Mouse (Mus musculus): ENCODE data around the gene Grip1. TPM values are rescaled to one million over a fixed set of nuclear protein-coding genes. Genes with fewer than 3 reads are reported as not detected.

Grip1 gene
- polyA plus RNA-seq, 1 experiment from 2014 or later = 5.9 TPM

DNA sequence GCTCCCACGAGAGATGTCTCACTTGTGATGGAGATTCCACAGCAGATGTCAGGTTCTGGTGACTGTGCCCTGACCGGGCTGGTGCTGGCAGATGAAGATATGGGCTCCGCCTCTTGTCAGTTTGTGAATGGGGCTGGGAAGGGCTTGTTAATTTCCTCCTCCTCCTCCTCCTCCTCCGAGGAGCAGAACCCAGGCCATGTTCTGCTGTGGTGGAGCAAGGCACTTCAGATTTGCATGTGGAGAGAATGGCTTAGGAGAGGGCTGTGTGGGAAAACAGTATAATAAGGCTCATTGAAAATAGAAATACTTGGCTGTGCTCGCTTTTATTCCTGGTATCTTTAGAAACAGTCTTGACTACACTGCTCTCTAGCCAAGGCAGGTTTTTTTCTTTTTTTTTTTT is 364.8 kb downstream of the Grip1 start:
- Histone ChIP-seq H3K27ac (replicated peaks; ENCODE audit: low read depth, low read length) (no peak overlapping the region), H3K27me3 (ENCODE audit: control insufficient read depth, insufficient read depth, low read length) (no peaks in the 10 kb centered on the region), H3K4me1 (ENCODE audit: control insufficient read depth, insufficient read depth, low read length) (no peaks in the 10 kb centered on the region), H3K36me3 (replicated peaks; ENCODE audit: control insufficient read depth, insufficient read depth, low read depth, low read length) (no peaks in the 10 kb centered on the region), H3K4me3 (ENCODE audit: low read depth, low read length) (no peak overlapping the region), H3K4me2 (ENCODE audit: low read depth, low read length) (no peak overlapping the region), H3K9me3 (replicated peaks; ENCODE audit: control insufficient read depth, low read length) (no peaks in the 10 kb centered on the region), H3K9ac (replicated peaks; ENCODE audit: low read length) (no peak overlapping the region)
- ATAC-seq (replicated peaks; ENCODE audit: insufficient number of reproducible peaks, low FRiP score, low TSS enrichment, low read depth) = peak; percentile 46; the same call in 1 of the 2 replicates
- no peak for DNase-seq (ENCODE audit: low spot score)
- WGBS = 49% methylated on average over 5 of the region's 5 CpGs

DNA sequence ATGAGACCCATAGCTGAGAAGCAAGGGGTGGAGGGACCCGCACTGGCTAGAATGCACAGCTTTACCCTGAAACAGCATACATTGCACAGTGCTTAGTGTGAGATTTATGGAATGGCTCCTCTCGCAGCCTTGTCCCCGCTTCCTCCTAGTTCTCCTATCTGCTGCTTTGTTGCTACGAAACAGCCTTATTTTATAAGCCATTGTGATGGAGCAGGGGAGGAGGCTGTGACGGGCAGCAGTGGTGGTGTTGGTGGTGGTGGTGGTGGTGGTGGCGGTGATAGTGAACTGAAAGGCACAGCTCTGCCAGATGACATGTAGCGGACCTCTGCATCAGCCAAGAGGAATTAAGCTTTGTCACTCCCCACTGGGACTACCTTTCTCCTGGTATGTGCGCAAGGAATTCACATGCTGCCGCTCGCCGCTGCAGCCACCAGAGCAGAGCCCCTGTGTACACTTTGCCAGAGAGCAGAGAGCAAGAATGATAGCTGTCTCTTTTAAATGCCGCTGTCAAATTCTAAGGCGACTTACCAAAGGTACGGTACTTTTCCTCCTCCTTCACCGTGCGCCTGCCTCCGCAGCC is 365.6 kb downstream of the Grip1 start:
- Histone ChIP-seq H3K9ac (replicated peaks; ENCODE audit: low read length) (no peak overlapping the region; the same call in 1 of the 2 replicates), H3K36me3 (replicated peaks; ENCODE audit: control insufficient read depth, insufficient read depth, low read depth, low read length) (no peaks in the 10 kb centered on the region), H3K4me2 (ENCODE audit: low read depth, low read length) (peak overlapping the region; percentile 36), H3K27me3 (ENCODE audit: control insufficient read depth, insufficient read depth, low read length) (no peaks in the 10 kb centered on the region), H3K4me3 (ENCODE audit: low read depth, low read length) (no peak overlapping the region), H3K9me3 (replicated peaks; ENCODE audit: control insufficient read depth, low read length) (no peaks in the 10 kb centered on the region), H3K27ac (replicated peaks; ENCODE audit: low read depth, low read length) (no peak overlapping the region), H3K4me1 (ENCODE audit: control insufficient read depth, insufficient read depth, low read length) (no peaks in the 10 kb centered on the region)
- WGBS = 29% methylated on average over 17 of the region's 17 CpGs
- DNase-seq (ENCODE audit: low spot score) = peak; percentile 13
- 0 out of 2 replicates have a peak, but pooled peaks have one; percentile 49 for ATAC-seq (replicated peaks; ENCODE audit: insufficient number of reproducible peaks, low FRiP score, low TSS enrichment, low read depth)

DNA sequence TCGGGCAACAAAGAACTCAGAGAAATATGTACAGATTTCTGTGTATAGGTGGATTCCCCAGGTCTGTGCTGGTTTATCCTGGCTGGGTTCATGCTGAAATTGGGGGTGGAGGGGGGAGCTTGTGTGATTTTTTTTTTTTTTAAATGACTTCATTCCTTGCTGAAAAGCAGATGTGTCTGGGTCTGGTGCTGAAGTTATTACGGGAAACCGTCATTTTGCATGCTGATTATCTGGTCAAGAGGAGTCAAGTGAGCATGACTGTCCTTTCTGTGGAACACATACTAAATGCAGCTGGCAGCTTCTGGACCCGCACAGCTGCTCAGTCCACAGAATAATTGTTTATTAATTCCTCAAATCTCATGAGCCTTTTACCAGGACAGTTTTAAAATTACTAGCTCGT is 366.1 kb downstream of the Grip1 start:
- 28% methylated on average over 5 of the region's 5 CpGs for WGBS
- DNase-seq (ENCODE audit: low spot score) (peak; percentile 23), ATAC-seq (replicated peaks; ENCODE audit: insufficient number of reproducible peaks, low FRiP score, low TSS enrichment, low read depth) (no peak)
- no peak overlapping the region for H3K4me3 ChIP-seq (ENCODE audit: low read depth, low read length)
- no peaks in the 10 kb centered on the region for H3K4me1 ChIP-seq (ENCODE audit: control insufficient read depth, insufficient read depth, low read length)
- H3K4me2 ChIP-seq (ENCODE audit: low read depth, low read length) = peak overlapping the region; percentile 36
- H3K27ac ChIP-seq (replicated peaks; ENCODE audit: low read depth, low read length) = no peak overlapping the region
- H3K9me3 ChIP-seq (replicated peaks; ENCODE audit: control insufficient read depth, low read length) = no peaks in the 10 kb centered on the region
- no peak overlapping the region; the same call in 1 of the 2 replicates for H3K9ac ChIP-seq (replicated peaks; ENCODE audit: low read length)
- no peaks in the 10 kb centered on the region for H3K36me3 ChIP-seq (replicated peaks; ENCODE audit: control insufficient read depth, insufficient read depth, low read depth, low read length)
- H3K27me3 ChIP-seq (ENCODE audit: control insufficient read depth, insufficient read depth, low read length) = no peaks in the 10 kb centered on the region

DNA sequence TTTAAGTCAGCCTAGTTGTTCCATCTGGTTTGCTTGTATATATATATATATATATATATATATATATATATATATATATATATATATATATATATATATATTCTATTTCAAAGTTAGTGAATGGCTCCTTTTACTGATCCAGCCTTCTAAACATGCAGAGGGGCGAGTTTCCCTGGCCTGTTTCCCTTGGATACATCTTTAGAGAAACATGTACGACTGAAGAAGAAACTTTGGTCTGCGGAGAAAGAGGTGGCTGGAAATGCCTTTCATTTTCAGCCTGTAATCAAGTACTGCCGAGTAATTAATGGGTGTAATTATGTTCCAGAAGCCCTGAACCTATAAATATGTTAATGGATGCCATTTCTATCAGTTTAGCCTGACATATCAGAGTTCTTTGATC is 366.8 kb downstream of the Grip1 start:
- Histone ChIP-seq H3K4me2 (ENCODE audit: low read depth, low read length) (no peak overlapping the region), H3K9me3 (replicated peaks; ENCODE audit: control insufficient read depth, low read length) (no peaks in the 10 kb centered on the region), H3K9ac (replicated peaks; ENCODE audit: low read length) (no peak overlapping the region), H3K4me1 (ENCODE audit: control insufficient read depth, insufficient read depth, low read length) (no peaks in the 10 kb centered on the region), H3K4me3 (ENCODE audit: low read depth, low read length) (no peak overlapping the region), H3K36me3 (replicated peaks; ENCODE audit: control insufficient read depth, insufficient read depth, low read depth, low read length) (no peaks in the 10 kb centered on the region), H3K27ac (replicated peaks; ENCODE audit: low read depth, low read length) (no peak overlapping the region), H3K27me3 (ENCODE audit: control insufficient read depth, insufficient read depth, low read length) (no peaks in the 10 kb centered on the region)
- 52% methylated on average over 4 of the region's 4 CpGs for WGBS
- ATAC-seq (replicated peaks; ENCODE audit: insufficient number of reproducible peaks, low FRiP score, low TSS enrichment, low read depth) (no peak), DNase-seq (ENCODE audit: low spot score) (no peak)

DNA sequence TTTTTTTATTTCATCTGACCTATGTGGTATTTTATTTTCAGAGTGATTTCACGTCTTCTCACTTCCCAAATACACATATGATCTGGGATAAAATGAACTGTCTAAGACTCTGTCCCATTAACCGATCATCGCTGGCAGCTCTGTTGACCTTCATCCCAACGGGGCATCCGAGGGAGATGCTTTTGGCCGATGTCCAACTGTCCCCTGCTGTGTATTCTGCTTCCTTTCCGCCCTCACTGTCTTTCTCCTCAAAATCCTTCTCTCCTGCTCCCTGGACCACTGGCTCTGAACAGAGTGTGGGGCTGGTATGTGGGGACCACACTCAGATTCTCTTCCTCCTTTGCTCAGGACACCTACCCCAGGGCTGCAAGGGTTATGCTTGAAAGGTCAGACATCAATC is 370.1 kb downstream of the Grip1 start:
- H3K9me3 ChIP-seq (replicated peaks; ENCODE audit: control insufficient read depth, low read length) = no peaks in the 10 kb centered on the region
- no peaks in the 10 kb centered on the region for H3K36me3 ChIP-seq (replicated peaks; ENCODE audit: control insufficient read depth, insufficient read depth, low read depth, low read length)
- no peak overlapping the region for H3K4me2 ChIP-seq (ENCODE audit: low read depth, low read length)
- H3K9ac ChIP-seq (replicated peaks; ENCODE audit: low read length) = no peak overlapping the region
- no peaks in the 10 kb centered on the region for H3K4me1 ChIP-seq (ENCODE audit: control insufficient read depth, insufficient read depth, low read length)
- DNase-seq (ENCODE audit: low spot score) (no peak), ATAC-seq (replicated peaks; ENCODE audit: insufficient number of reproducible peaks, low FRiP score, low TSS enrichment, low read depth) (no peak)
- H3K27ac ChIP-seq (replicated peaks; ENCODE audit: low read depth, low read length) = no peak overlapping the region
- no peak overlapping the region for H3K4me3 ChIP-seq (ENCODE audit: low read depth, low read length)
- 65% methylated on average over 7 of the region's 7 CpGs for WGBS
- H3K27me3 ChIP-seq (ENCODE audit: control insufficient read depth, insufficient read depth, low read length) = no peaks in the 10 kb centered on the region

DNA sequence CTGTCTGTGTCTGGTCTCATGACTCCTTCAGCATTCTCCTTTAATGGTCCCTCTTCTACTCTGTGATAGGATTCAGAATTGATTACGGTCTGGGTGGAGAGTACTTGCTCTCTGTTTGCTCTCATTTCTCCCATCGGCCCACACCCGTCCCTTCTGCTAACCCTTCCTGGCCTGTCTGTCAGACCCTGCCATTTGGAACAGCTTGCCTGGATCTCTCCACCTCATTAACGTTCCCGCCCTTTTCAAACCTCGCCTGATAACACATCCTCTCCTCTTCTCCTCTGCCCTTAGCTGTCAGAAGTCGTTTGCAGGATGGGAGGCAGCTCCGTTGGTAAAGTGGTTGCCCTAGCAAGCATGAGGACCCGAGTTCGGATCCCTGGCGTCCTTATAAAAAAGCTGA is 370.9 kb downstream of the Grip1 start:
- no peak overlapping the region for H3K27ac ChIP-seq (replicated peaks; ENCODE audit: low read depth, low read length)
- H3K27me3 ChIP-seq (ENCODE audit: control insufficient read depth, insufficient read depth, low read length) = no peaks in the 10 kb centered on the region
- H3K4me3 ChIP-seq (ENCODE audit: low read depth, low read length) = no peak overlapping the region
- DNase-seq (ENCODE audit: low spot score) (no peak), ATAC-seq (replicated peaks; ENCODE audit: insufficient number of reproducible peaks, low FRiP score, low TSS enrichment, low read depth) (no peak)
- no peaks in the 10 kb centered on the region for H3K36me3 ChIP-seq (replicated peaks; ENCODE audit: control insufficient read depth, insufficient read depth, low read depth, low read length)
- no peaks in the 10 kb centered on the region for H3K4me1 ChIP-seq (ENCODE audit: control insufficient read depth, insufficient read depth, low read length)
- no peak overlapping the region for H3K4me2 ChIP-seq (ENCODE audit: low read depth, low read length)
- no peaks in the 10 kb centered on the region for H3K9me3 ChIP-seq (replicated peaks; ENCODE audit: control insufficient read depth, low read length)
- no peak overlapping the region for H3K9ac ChIP-seq (replicated peaks; ENCODE audit: low read length)
- WGBS = 64% methylated on average over 11 of the region's 11 CpGs

DNA sequence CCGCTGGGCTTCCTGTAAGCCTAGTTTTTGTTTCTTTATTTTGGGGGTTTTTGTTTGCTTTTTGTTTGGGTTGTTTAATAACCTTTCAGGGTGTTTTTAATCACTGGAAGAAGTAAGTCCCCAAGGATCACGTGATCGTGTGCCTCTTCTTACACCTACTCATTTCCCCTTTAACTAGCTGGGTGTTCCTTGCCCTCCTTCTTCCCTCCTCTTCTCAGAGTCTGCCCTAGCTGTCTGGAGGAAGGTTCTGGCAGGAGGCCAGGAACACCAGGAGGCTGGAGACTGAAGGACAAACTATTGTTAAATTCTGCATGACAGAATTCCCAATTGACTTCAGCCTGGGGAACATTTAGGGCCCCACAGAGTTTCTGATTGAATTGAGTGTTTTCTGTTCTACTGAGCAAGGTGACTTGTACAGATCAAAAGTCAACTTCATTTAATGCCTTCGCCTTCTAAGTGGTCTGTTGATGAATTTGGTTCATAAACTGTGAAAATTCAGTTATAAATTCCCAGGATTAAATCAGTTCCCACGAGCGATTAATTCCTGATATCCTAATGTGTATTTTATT is 376.8 kb downstream of the Grip1 start:
- H3K4me2 ChIP-seq (ENCODE audit: low read depth, low read length) = no peak overlapping the region
- H3K9ac ChIP-seq (replicated peaks; ENCODE audit: low read length) = no peak overlapping the region
- no peak for DNase-seq (ENCODE audit: low spot score)
- no peaks in the 10 kb centered on the region for H3K4me1 ChIP-seq (ENCODE audit: control insufficient read depth, insufficient read depth, low read length)
- H3K27me3 ChIP-seq (ENCODE audit: control insufficient read depth, insufficient read depth, low read length) = no peaks in the 10 kb centered on the region
- H3K36me3 ChIP-seq (replicated peaks; ENCODE audit: control insufficient read depth, insufficient read depth, low read depth, low read length) = no peaks in the 10 kb centered on the region
- ATAC-seq (replicated peaks; ENCODE audit: insufficient number of reproducible peaks, low FRiP score, low TSS enrichment, low read depth) = no peak
- no peak overlapping the region for H3K27ac ChIP-seq (replicated peaks; ENCODE audit: low read depth, low read length)
- no peak overlapping the region for H3K4me3 ChIP-seq (ENCODE audit: low read depth, low read length)
- H3K9me3 ChIP-seq (replicated peaks; ENCODE audit: control insufficient read depth, low read length) = peaks cover 4% of the 10 kb centered on the region
- WGBS = 83% methylated on average over 6 of the region's 6 CpGs

DNA sequence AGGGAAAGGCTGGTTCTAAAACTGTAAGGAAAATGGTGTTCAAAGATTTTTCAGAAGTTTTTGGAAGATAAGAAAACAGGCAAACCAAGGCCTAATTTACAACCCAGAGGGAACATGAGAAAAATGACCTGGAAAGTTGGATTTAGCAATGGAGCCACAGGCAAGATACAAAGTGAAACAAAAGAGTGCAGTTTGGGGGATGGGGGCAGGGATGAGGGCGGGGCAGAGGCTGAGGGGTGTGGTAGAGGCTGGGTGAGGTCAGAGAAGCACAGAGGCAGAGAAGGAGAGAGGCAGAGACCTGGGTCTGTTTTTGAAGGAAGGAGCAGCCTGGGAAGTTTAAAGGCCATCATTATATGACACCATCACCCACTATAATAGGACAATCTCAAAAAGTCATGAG is 377.5 kb downstream of the Grip1 start:
- ATAC-seq (replicated peaks; ENCODE audit: insufficient number of reproducible peaks, low FRiP score, low TSS enrichment, low read depth) = no peak
- no peaks in the 10 kb centered on the region for H3K36me3 ChIP-seq (replicated peaks; ENCODE audit: control insufficient read depth, insufficient read depth, low read depth, low read length)
- DNase-seq (ENCODE audit: low spot score) = no peak

More for the DNA sequence above, 377.5 kb downstream of the Grip1 start:
- no peaks in the 10 kb centered on the region for H3K27me3 ChIP-seq (ENCODE audit: control insufficient read depth, insufficient read depth, low read length)
- H3K27ac ChIP-seq (replicated peaks; ENCODE audit: low read depth, low read length) = no peak overlapping the region
- no peak overlapping the region for H3K4me2 ChIP-seq (ENCODE audit: low read depth, low read length)
- no peak overlapping the region for H3K9ac ChIP-seq (replicated peaks; ENCODE audit: low read length)
- no peaks in the 10 kb centered on the region for H3K4me1 ChIP-seq (ENCODE audit: control insufficient read depth, insufficient read depth, low read length)
- H3K9me3 ChIP-seq (replicated peaks; ENCODE audit: control insufficient read depth, low read length) = peaks cover 4% of the 10 kb centered on the region
- no peak overlapping the region for H3K4me3 ChIP-seq (ENCODE audit: low read depth, low read length)
- 87% methylated on average over 1 of the region's 1 CpGs for WGBS
